Mouse (Mus musculus): ENCODE measurements around the gene Rnls.

DNA sequence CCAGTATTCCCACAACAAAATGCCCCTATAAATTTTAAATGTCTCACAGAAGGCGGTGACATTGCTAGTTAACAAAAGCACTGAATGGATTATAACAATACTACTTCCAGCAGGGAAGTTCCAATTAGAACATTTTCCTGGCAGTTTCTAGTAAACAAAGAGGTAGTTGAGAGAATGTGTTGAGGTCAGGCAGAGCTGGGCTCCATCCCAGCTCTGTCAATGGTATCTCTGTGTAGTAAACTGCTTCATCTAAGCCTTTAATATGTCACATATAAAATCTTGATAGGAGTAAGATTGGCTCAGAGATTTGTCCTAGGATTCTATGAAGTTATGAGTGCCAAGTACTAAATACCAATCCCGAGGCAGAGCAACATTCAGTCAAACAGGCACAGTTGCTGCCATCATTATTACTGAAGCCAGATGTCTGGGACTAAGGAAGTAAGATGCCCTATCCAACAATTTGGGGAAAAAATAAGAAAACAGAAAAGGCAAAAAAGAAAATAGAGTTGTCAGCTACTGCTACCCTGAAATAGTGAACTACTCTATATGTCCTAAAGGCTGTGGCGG lies 92.3 kb downstream of the Rnls start:
- TF ChIP-seq CTCF (IDR thresholded peaks at IDR 0.05; ENCODE audit: low read depth) (no peak), EP300 (IDR thresholded peaks at IDR 0.05; ENCODE audit: low read depth) (no peak)
